Mouse (Mus musculus): ENCODE measurements around the gene Dppa2. TPM values are rescaled to one million over a fixed set of nuclear protein-coding genes. Genes with fewer than 3 reads are reported as not detected.

Gene Dppa2
- polyA plus RNA-seq, 1 experiment from 2014 or later, result 0.15 TPM

- no peak for ATAC-seq (ENCODE audit: low read depth)
- Histone ChIP-seq H3K4me3 (ENCODE audit: low read length) (no peak overlapping the region), H3K4me1 (replicated peaks; ENCODE audit: control insufficient read depth, insufficient read depth, low read length) (no peaks in the 10 kb centered on the region), H3K27me3 (ENCODE audit: control insufficient read depth, insufficient read depth, low read depth, low read length) (no peaks in the 10 kb centered on the region), H3K27ac (ENCODE audit: low read length) (no peak overlapping the region), H3K9me3 (ENCODE audit: control insufficient read depth, low read length) (no peaks in the 10 kb centered on the region), H3K36me3 (ENCODE audit: control insufficient read depth, insufficient read depth, low read length) (no peaks in the 10 kb centered on the region), H3K9ac (ENCODE audit: low read length) (no peak overlapping the region), H3K4me2 (ENCODE audit: low read depth, low read length) (no peak overlapping the region)
- WGBS, result 33% methylated on average over 5 of the region's 5 CpGs
Observed at GRCm38 (mm10) chr16:48326903-48327302, 23.2 kb downstream of the Dppa2 start.

- H3K36me3 ChIP-seq (ENCODE audit: control insufficient read depth, insufficient read depth, low read length), result no peaks in the 10 kb centered on the region
- H3K27ac ChIP-seq (ENCODE audit: low read length), result no peak overlapping the region
- H3K4me3 ChIP-seq (ENCODE audit: low read length), result no peak overlapping the region
- no peak for ATAC-seq (ENCODE audit: low read depth)
- no peaks in the 10 kb centered on the region for H3K27me3 ChIP-seq (ENCODE audit: control insufficient read depth, insufficient read depth, low read depth, low read length)
- H3K4me1 ChIP-seq (replicated peaks; ENCODE audit: control insufficient read depth, insufficient read depth, low read length), result no peaks in the 10 kb centered on the region
- H3K9me3 ChIP-seq (ENCODE audit: control insufficient read depth, low read length), result no peaks in the 10 kb centered on the region
- no peak overlapping the region for H3K9ac ChIP-seq (ENCODE audit: low read length)
- no peak overlapping the region for H3K4me2 ChIP-seq (ENCODE audit: low read depth, low read length)
- 83% methylated on average over 2 of the region's 2 CpGs for WGBS
Observed at GRCm38 (mm10) chr16:48328420-48328819, 24.7 kb downstream of the Dppa2 start.

GRCm38 (mm10) chr16:48331822-48332221 is 28.1 kb downstream of the Dppa2 start:
- Histone ChIP-seq H3K27ac (ENCODE audit: low read length) (no peak overlapping the region), H3K4me3 (ENCODE audit: low read length) (no peak overlapping the region), H3K9me3 (ENCODE audit: control insufficient read depth, low read length) (no peaks in the 10 kb centered on the region), H3K36me3 (ENCODE audit: control insufficient read depth, insufficient read depth, low read length) (no peaks in the 10 kb centered on the region), H3K27me3 (ENCODE audit: control insufficient read depth, insufficient read depth, low read depth, low read length) (no peaks in the 10 kb centered on the region), H3K9ac (ENCODE audit: low read length) (no peak overlapping the region), H3K4me1 (replicated peaks; ENCODE audit: control insufficient read depth, insufficient read depth, low read length) (no peaks in the 10 kb centered on the region), H3K4me2 (ENCODE audit: low read depth, low read length) (no peak overlapping the region)
- ATAC-seq (ENCODE audit: low read depth), result no peak
- 74% methylated on average over 3 of the region's 3 CpGs for WGBS

GRCm38 (mm10) chr16:48335326-48335725 is 31.6 kb downstream of the Dppa2 start:
- H3K27ac ChIP-seq (ENCODE audit: low read length), result no peak overlapping the region
- no peak overlapping the region for H3K4me2 ChIP-seq (ENCODE audit: low read depth, low read length)
- no peak for ATAC-seq (ENCODE audit: low read depth)
- H3K36me3 ChIP-seq (ENCODE audit: control insufficient read depth, insufficient read depth, low read length), result no peaks in the 10 kb centered on the region
- no peaks in the 10 kb centered on the region for H3K27me3 ChIP-seq (ENCODE audit: control insufficient read depth, insufficient read depth, low read depth, low read length)
- 75% methylated on average over 4 of the region's 4 CpGs for WGBS
- no peak overlapping the region for H3K9ac ChIP-seq (ENCODE audit: low read length)
- H3K4me3 ChIP-seq (ENCODE audit: low read length), result no peak overlapping the region
- no peaks in the 10 kb centered on the region for H3K9me3 ChIP-seq (ENCODE audit: control insufficient read depth, low read length)
- no peaks in the 10 kb centered on the region for H3K4me1 ChIP-seq (replicated peaks; ENCODE audit: control insufficient read depth, insufficient read depth, low read length)

GRCm38 (mm10) chr16:48344193-48344592 is 40.5 kb downstream of the Dppa2 start:
- Histone ChIP-seq H3K36me3 (ENCODE audit: control insufficient read depth, insufficient read depth, low read length) (no peaks in the 10 kb centered on the region), H3K27ac (ENCODE audit: low read length) (no peak overlapping the region), H3K4me1 (replicated peaks; ENCODE audit: control insufficient read depth, insufficient read depth, low read length) (no peaks in the 10 kb centered on the region), H3K9ac (ENCODE audit: low read length) (no peak overlapping the region), H3K4me3 (ENCODE audit: low read length) (no peak overlapping the region), H3K9me3 (ENCODE audit: control insufficient read depth, low read length) (no peaks in the 10 kb centered on the region; the same call in 1 of the 2 replicates), H3K4me2 (ENCODE audit: low read depth, low read length) (no peak overlapping the region), H3K27me3 (ENCODE audit: control insufficient read depth, insufficient read depth, low read depth, low read length) (no peaks in the 10 kb centered on the region)
- WGBS, result 85% methylated on average over 2 of the region's 2 CpGs
- ATAC-seq (ENCODE audit: low read depth), result no peak

GRCm38 (mm10) chr16:48347246-48347645 is 43.5 kb downstream of the Dppa2 start:
- 95% methylated on average over 1 of the region's 1 CpGs for WGBS
- H3K4me3 ChIP-seq (ENCODE audit: low read length), result no peak overlapping the region
- H3K9me3 ChIP-seq (ENCODE audit: control insufficient read depth, low read length), result no peaks in the 10 kb centered on the region; the same call in 1 of the 2 replicates
- no peaks in the 10 kb centered on the region for H3K27me3 ChIP-seq (ENCODE audit: control insufficient read depth, insufficient read depth, low read depth, low read length)
- no peak for ATAC-seq (ENCODE audit: low read depth)
- no peak overlapping the region for H3K9ac ChIP-seq (ENCODE audit: low read length)
- no peak overlapping the region for H3K27ac ChIP-seq (ENCODE audit: low read length)
- no peaks in the 10 kb centered on the region for H3K36me3 ChIP-seq (ENCODE audit: control insufficient read depth, insufficient read depth, low read length)
- H3K4me2 ChIP-seq (ENCODE audit: low read depth, low read length), result no peak overlapping the region
- no peaks in the 10 kb centered on the region for H3K4me1 ChIP-seq (replicated peaks; ENCODE audit: control insufficient read depth, insufficient read depth, low read length)

GRCm38 (mm10) chr16:48355716-48356115 is 52.0 kb downstream of the Dppa2 start:
- ATAC-seq (ENCODE audit: low read depth), result no peak
- Histone ChIP-seq H3K27me3 (ENCODE audit: control insufficient read depth, insufficient read depth, low read depth, low read length) (no peaks in the 10 kb centered on the region), H3K9ac (ENCODE audit: low read length) (no peak overlapping the region), H3K4me1 (replicated peaks; ENCODE audit: control insufficient read depth, insufficient read depth, low read length) (no peaks in the 10 kb centered on the region), H3K4me3 (ENCODE audit: low read length) (no peak overlapping the region), H3K4me2 (ENCODE audit: low read depth, low read length) (no peak overlapping the region), H3K27ac (ENCODE audit: low read length) (no peak overlapping the region), H3K36me3 (ENCODE audit: control insufficient read depth, insufficient read depth, low read length) (no peaks in the 10 kb centered on the region), H3K9me3 (ENCODE audit: control insufficient read depth, low read length) (no peaks in the 10 kb centered on the region)
- WGBS, result 85% methylated on average over 5 of the region's 5 CpGs

- Histone ChIP-seq H3K36me3 (ENCODE audit: control insufficient read depth, insufficient read depth, low read length) (no peaks in the 10 kb centered on the region), H3K27me3 (ENCODE audit: control insufficient read depth, insufficient read depth, low read depth, low read length) (no peaks in the 10 kb centered on the region), H3K9ac (ENCODE audit: low read length) (no peak overlapping the region), H3K9me3 (ENCODE audit: control insufficient read depth, low read length) (no peaks in the 10 kb centered on the region), H3K27ac (ENCODE audit: low read length) (no peak overlapping the region), H3K4me3 (ENCODE audit: low read length) (no peak overlapping the region), H3K4me2 (ENCODE audit: low read depth, low read length) (no peak overlapping the region), H3K4me1 (replicated peaks; ENCODE audit: control insufficient read depth, insufficient read depth, low read length) (no peaks in the 10 kb centered on the region)
- WGBS, result 62% methylated on average over 1 of the region's 1 CpGs
- no peak for ATAC-seq (ENCODE audit: low read depth)
Observed at GRCm38 (mm10) chr16:48356417-48356816, 52.7 kb downstream of the Dppa2 start.

GRCm38 (mm10) chr16:48360887-48361286 is 57.2 kb downstream of the Dppa2 start:
- ATAC-seq (ENCODE audit: low read depth), result no peak
- Histone ChIP-seq H3K36me3 (ENCODE audit: control insufficient read depth, insufficient read depth, low read length) (no peaks in the 10 kb centered on the region), H3K4me1 (replicated peaks; ENCODE audit: control insufficient read depth, insufficient read depth, low read length) (no peaks in the 10 kb centered on the region), H3K4me2 (ENCODE audit: low read depth, low read length) (no peak overlapping the region), H3K9me3 (ENCODE audit: control insufficient read depth, low read length) (no peaks in the 10 kb centered on the region), H3K27me3 (ENCODE audit: control insufficient read depth, insufficient read depth, low read depth, low read length) (no peaks in the 10 kb centered on the region), H3K9ac (ENCODE audit: low read length) (no peak overlapping the region), H3K4me3 (ENCODE audit: low read length) (no peak overlapping the region), H3K27ac (ENCODE audit: low read length) (no peak overlapping the region)
- WGBS, result 87% methylated on average over 12 of the region's 12 CpGs

- Histone ChIP-seq H3K27me3 (ENCODE audit: control insufficient read depth, insufficient read depth, low read depth, low read length) (no peaks in the 10 kb centered on the region), H3K27ac (ENCODE audit: low read length) (no peak overlapping the region), H3K4me3 (ENCODE audit: low read length) (no peak overlapping the region), H3K36me3 (ENCODE audit: control insufficient read depth, insufficient read depth, low read length) (no peaks in the 10 kb centered on the region), H3K4me1 (replicated peaks; ENCODE audit: control insufficient read depth, insufficient read depth, low read length) (no peaks in the 10 kb centered on the region), H3K4me2 (ENCODE audit: low read depth, low read length) (no peak overlapping the region), H3K9me3 (ENCODE audit: control insufficient read depth, low read length) (no peaks in the 10 kb centered on the region), H3K9ac (ENCODE audit: low read length) (no peak overlapping the region)
- 88% methylated on average over 5 of the region's 5 CpGs for WGBS
- no peak for ATAC-seq (ENCODE audit: low read depth)
Observed at GRCm38 (mm10) chr16:48366801-48367200, 63.1 kb downstream of the Dppa2 start.

Data from lung, embryonic 16.5 days (tissue).